Mouse (Mus musculus): ENCODE measurements at regions not wholly inside any gene's neighbourhood (a gene's known extent, or its start where the extent isn't known, plus 50 kb on each side); places are given as distances from the start of the nearest gene placed in this dataset.

- DNase-seq: no peak
These were observed 942.1 kb upstream of the Flrt2 start for GRCm38 (mm10) chr12:94749747-94750515.

DNA sequence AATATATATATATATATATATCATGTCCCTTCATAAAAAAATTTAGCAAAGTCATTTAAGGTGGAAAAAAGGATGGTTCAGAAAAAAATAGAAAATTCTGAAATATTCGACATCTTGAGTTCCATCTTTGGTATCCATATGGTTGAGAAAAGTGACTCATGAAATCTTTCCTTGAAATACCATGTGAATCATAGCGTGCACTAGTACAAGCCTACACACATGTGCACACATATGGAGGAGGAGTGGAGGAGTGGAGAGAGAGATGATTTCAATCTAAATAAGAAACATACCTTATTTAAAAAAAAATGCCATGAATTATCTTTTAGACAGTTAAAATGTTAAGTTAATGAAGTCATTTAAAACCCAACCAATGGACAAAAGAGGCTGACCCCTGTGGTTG is 936.3 kb upstream of the Flrt2 start:
- no peak for DNase-seq

DNA sequence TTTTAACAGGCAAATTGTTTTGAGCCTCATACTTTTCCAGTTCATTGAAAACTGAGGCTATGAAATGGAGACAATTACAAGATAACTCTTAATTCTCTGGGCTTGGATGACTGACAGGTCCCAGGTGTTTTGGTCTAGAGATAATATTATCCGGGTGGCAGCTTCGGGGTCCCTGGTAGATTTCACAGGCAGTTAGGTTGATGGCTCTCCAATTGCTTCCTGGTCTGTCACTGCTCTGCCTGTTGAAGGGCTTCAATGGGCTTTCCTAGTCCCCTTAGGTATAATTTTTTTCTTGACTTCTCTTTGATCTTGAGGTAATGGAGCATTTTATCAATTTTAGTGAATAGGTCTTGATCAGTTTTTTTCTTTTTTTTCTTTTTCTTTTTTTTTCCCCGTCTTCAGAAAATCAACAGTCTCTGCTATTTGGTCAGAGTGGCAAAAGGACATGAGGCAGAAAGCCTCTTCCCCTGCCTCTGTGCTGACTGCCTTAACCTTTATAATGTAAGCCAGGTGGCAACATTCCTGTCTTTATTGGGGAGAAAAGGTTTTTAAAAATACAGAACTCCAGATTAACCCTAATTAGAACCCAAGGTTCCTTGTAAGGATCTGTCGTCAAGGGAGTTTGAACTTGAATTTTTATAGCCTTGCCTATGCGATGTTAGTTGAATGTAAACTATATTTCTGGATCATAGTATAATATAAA is 896.0 kb upstream of the Flrt2 start:
- no peak for DNase-seq

- no peak for DNase-seq
These were observed 887.3 kb upstream of the Flrt2 start for GRCm38 (mm10) chr12:94804692-94805091.

GRCm38 (mm10) chr12:94831400-94831799 is 860.6 kb upstream of the Flrt2 start:
- DNase-seq: no peak

- no peak for DNase-seq
These were observed 829.3 kb upstream of the Flrt2 start for GRCm38 (mm10) chr12:94862720-94863119.

DNA sequence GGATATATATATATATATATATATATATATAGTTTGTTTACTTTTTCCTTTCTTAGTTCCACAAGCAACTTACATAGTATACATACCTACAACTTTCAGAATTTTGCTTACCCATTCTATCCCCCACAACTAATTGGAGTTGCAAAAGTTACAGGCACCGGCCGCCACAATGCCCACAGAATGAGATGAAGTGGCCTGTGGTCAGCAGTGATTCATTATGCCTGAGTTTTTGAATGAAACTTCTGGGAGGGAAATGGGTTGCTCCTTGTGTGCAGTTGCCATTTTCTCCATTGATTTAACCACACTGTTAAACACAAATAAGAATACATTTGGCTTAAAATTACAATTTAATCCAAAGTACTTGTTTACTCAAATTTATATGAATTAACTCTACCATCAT is 781.2 kb upstream of the Flrt2 start:
- DNase-seq: no peak

DNA sequence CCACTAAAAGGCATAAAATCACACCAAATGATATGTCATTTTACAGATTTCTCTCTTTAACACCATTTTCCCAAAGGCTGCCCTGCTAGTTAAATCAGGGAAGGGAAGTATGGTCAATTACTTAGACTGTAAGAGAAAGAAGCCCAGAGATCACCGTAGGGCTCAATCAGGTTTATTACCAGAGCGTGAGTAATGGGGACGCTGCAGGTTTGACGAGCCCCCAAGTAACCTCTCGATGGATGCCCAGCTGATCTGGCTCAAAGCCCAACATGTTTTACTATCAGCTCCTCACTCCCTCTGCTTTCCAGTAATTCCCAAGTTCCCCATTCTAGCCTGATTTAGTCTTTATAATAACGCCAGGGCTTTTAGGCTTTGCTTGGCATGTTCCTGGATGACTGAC is 749.0 kb upstream of the Flrt2 start:
- no peak for DNase-seq

Small RNA genes in the stretch of these regions (microRNA-seq; reads per million reads assigned to microRNA genes)
- gene Mir8099-2 (ENCODE audit: borderline replicate concordance in 2 of 2): 0 reads per million in 2 experiments
